Mouse (Mus musculus) hindbrain, embryonic 11.5 days (tissue): Measurements from ENCODE around the gene Gpsm2. TPM values are rescaled to one million over a fixed set of nuclear protein-coding genes. Genes with fewer than 3 reads are reported as not detected.

Experiments
- ATAC-seq: fragments of 200-750 bp; cut with Nextera tagmentation; 2 replicates; pipeline ENCODE4 v1.8.0; 2017; ENCODE audit warnings: mild to moderate bottlenecking, moderate TSS enrichment, moderate library complexity; ENCODE audit not compliant: low FRiP score
- DNase-seq: peaks from one replicate; pipeline ENCODE4 v3.0.0-alpha.2; 2015; ENCODE audit warnings: low spot score
- H3K27ac ChIP-seq: fragments of 300-500 bp; sonication (generic); 2 replicates; pipeline ENCODE4 v1.5.1; 2014; ENCODE audit warnings: mild to moderate bottlenecking, low read depth, low read length
- H3K27me3 ChIP-seq: fragments of 300-500 bp; sonication (generic); 2 replicates; pipeline ENCODE4 v1.6.1; 2014; ENCODE audit warnings: mild to moderate bottlenecking, low read length, moderate library complexity, mixed read lengths; ENCODE audit not compliant: control insufficient read depth, insufficient read depth
- H3K36me3 ChIP-seq: fragments of 300-500 bp; sonication (generic); 2 replicates; pipeline ENCODE4 v1.6.1; 2014; ENCODE audit warnings: mild to moderate bottlenecking, low read length, moderate library complexity, mixed read lengths; ENCODE audit not compliant: control insufficient read depth, insufficient read depth
- H3K4me1 ChIP-seq: fragments of 300-500 bp; sonication (generic); replicated peaks from 2 replicates; pipeline ENCODE4 v1.6.1; 2014; ENCODE audit warnings: low read length, mixed read lengths; ENCODE audit not compliant: control insufficient read depth, insufficient read depth
- H3K4me2 ChIP-seq: fragments of 300-500 bp; sonication (generic); replicated peaks from 2 replicates; pipeline ENCODE4 v1.6.1; 2014; ENCODE audit warnings: mild to moderate bottlenecking, low read depth, low read length
- H3K4me3 ChIP-seq: fragments of 300-500 bp; sonication (generic); 2 replicates; pipeline ENCODE4 v1.5.1; 2014; ENCODE audit warnings: low read depth, low read length
- H3K9ac ChIP-seq: fragments of 300-500 bp; sonication (generic); 2 replicates; pipeline ENCODE4 v1.6.1; 2014; ENCODE audit warnings: low read depth, low read length
- H3K9me3 ChIP-seq: fragments of 300-500 bp; sonication (generic); 2 replicates; pipeline ENCODE4 v1.6.1; 2016; ENCODE audit warnings: low read length; ENCODE audit not compliant: control insufficient read depth
- WGBS: fragments of 180-500 bp; shearing (Covaris S2); extraction: QIAGEN DNeasy Blood & Tissue Kit; methylation state at CpG from one replicate; pipeline ENCODE4 v1.1.7; 2014; 5-methylcytosine and 5-hydroxymethylcytosine counted together
- polyA plus RNA-seq: library from polyadenylated mRNA; unstranded; fragments of >200 nt; fragmentation: Nextera tagmentation; extraction: Ambion mirVana; gene quantifications from 2 replicates; pipeline ENCODE4 v1.2.1, GENCODE M21; 2014

The Gpsm2 gene
- polyA plus RNA-seq, 1 experiment from 2014 or later = 95.3 TPM

DNA sequence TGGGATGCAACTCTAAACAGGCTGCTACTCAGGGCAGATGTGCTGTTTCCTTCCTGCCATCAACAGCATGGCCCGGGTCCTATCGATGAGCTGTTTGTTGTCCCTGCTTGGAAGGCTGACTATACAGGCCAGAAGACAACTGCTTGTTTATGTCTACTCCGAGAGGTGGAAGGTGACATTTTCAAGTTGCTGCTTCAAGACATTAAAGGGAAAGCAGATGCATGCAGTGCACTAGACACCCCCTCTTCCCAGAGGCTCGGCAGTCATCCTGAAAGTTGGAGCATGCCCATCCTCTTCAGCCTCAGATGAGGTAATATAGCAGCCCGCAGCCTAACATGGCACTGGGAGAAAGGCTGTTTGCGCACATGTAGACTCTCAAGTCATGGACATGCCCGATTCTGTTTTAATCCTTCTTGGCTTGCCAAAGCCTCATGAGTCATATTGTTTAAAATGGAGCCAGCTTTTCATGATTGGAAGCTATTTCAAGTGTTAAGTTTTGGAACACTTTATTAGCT, 40.5 kb upstream of the Gpsm2 start:
- no peak overlapping the region for H3K9ac ChIP-seq
- no peaks in the 10 kb centered on the region for H3K4me1 ChIP-seq
- no peaks in the 10 kb centered on the region for H3K9me3 ChIP-seq
- H3K27ac ChIP-seq = no peak overlapping the region
- H3K4me2 ChIP-seq = no peak overlapping the region
- no peak overlapping the region for H3K4me3 ChIP-seq
- no peaks in the 10 kb centered on the region for H3K36me3 ChIP-seq
- H3K27me3 ChIP-seq = no peaks in the 10 kb centered on the region
- ATAC-seq (no peak), DNase-seq (no peak)
- 85% methylated on average over 7 of the region's 7 CpGs for WGBS

DNA sequence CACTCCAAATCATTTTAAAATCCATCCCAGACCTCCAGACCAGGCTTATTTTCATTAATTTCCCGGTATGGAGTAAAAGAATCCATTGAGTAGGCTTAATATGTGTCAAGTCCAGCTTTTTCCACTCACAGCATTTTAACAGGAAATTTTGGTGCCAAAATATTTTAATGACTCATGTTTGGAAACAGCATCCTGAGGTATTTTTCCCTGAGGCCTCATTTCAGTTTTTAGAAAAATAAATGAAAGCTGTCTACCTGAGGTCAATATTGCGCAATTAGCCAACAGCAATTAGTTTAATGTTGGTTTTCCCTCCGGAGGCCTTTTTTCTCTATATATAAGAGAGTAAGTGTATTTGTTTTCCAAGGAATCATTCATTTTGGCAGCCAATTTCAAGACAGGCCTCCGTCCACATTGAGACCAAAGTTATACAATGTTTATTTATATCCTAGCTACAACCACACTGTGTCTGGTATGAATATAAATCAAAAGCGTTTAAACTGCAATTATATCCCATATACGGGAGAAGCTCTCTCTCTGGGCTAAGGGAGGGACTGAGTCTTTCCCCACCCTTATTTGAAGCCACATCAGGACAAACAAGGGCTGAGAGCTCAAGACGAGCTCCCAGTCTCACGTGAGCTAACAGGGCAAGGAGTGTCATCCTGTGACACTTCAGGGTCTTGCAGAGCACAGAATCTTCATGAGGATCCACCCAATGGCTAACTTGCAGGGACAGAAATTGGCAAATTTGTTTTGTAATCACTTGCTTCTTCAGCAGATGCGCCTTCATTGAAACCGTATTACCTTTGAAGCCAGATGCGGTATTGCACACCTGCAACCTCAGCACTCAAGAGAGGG, 37.7 kb upstream of the Gpsm2 start:
- WGBS = 89% methylated on average over 11 of the region's 11 CpGs
- H3K4me1 ChIP-seq = no peaks in the 10 kb centered on the region
- no peak for ATAC-seq
- no peak overlapping the region for H3K27ac ChIP-seq
- H3K36me3 ChIP-seq = no peaks in the 10 kb centered on the region
- no peak for DNase-seq
- H3K4me3 ChIP-seq = no peak overlapping the region
- H3K9me3 ChIP-seq = no peaks in the 10 kb centered on the region
- no peaks in the 10 kb centered on the region for H3K27me3 ChIP-seq
- no peak overlapping the region for H3K4me2 ChIP-seq
- H3K9ac ChIP-seq = no peak overlapping the region

DNA sequence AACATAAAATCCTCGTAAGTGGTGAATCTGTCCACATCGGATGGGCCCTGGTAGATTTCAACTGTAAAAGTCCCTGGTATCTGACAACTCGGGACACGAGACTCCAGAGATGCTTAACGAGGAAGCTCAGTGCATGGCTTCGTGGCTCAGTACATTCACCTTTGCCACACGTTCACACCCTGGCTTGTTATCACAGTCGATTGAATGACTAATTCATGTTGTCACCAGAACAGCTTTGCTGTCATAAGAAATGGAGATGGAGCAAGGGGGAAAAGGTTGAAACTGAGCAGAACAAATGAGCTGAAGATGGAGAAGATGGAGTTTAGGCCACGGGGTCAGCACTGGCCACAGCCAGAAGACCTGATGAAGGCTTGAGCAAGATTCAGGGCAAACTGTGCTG, 35.5 kb upstream of the Gpsm2 start:
- no peak overlapping the region for H3K9ac ChIP-seq
- no peaks in the 10 kb centered on the region for H3K36me3 ChIP-seq
- 86% methylated on average over 9 of the region's 9 CpGs for WGBS
- H3K4me3 ChIP-seq = no peak overlapping the region
- H3K27ac ChIP-seq = no peak overlapping the region
- H3K4me1 ChIP-seq = no peaks in the 10 kb centered on the region
- no peak for DNase-seq
- ATAC-seq = no peak
- H3K4me2 ChIP-seq = no peak overlapping the region
- no peaks in the 10 kb centered on the region for H3K27me3 ChIP-seq
- no peaks in the 10 kb centered on the region for H3K9me3 ChIP-seq

DNA sequence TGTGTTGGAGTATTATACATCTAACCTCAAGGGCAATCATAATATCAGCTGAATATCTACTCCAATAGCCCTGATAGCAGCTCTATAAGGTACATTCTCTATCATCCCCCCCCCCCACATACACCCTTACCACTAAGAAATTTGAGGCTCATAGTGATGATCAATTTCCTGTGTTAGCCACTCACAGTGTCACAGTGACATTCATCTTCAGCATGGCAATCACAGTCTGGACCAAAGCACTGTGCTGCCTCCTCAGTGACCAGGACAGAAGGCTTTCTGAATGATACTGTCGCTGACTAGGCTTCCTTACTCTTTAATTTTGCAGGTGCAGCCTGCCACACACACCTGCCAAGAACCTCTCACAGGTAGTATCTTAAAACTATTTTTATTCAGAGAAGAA, 34.0 kb upstream of the Gpsm2 start:
- Histone ChIP-seq H3K9ac (no peak overlapping the region), H3K27me3 (no peaks in the 10 kb centered on the region), H3K9me3 (no peaks in the 10 kb centered on the region), H3K4me2 (no peak overlapping the region), H3K27ac (no peak overlapping the region), H3K4me1 (no peaks in the 10 kb centered on the region), H3K36me3 (no peaks in the 10 kb centered on the region), H3K4me3 (no peak overlapping the region)
- DNase-seq (no peak), ATAC-seq (no peak)
- 71% methylated on average over 1 of the region's 1 CpGs for WGBS

DNA sequence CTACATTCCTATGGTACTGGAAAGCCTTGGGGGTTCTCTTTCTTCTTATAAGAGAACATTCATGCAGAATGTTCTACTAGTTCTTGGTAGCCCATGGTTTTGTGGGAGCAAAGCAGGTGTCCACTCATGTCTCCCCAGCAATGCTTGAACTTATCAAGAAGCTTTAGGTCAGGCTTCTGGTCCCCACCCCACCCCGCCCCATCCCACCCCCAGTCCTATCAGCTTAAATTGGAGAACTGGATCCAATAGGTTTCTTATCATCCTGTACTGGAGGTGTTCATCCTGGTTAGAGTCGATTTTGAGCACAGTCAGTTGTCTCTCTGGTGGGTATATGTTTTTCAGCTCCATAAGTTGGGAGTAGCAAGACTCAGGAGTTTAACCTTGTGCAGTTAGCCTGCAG, 33.4 kb upstream of the Gpsm2 start:
- H3K9ac ChIP-seq = no peak overlapping the region
- no peaks in the 10 kb centered on the region for H3K4me1 ChIP-seq
- no peak overlapping the region for H3K4me3 ChIP-seq
- WGBS = 75% methylated on average over 2 of the region's 2 CpGs
- no peaks in the 10 kb centered on the region for H3K36me3 ChIP-seq
- H3K27ac ChIP-seq = no peak overlapping the region
- no peak overlapping the region for H3K4me2 ChIP-seq
- no peak for ATAC-seq
- H3K27me3 ChIP-seq = no peaks in the 10 kb centered on the region
- no peak for DNase-seq
- no peaks in the 10 kb centered on the region for H3K9me3 ChIP-seq

DNA sequence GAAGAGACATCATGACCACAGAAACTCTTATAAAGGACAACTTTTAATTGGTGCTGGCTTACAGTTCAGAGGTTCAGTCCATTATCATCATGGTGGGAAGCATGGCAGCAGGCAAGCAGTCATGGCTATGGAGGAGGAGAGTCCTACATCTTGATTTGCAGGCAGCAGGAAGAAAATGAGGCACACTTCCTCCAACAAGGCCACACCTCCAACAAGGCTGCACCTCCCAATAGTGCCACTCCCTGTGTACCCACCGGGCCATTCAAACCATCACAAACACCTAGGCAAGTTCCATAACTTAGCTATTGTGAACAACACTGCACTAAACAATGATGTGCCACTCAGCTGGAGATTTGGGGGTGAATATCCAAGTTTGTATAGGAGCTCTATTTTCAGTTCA, 32.4 kb upstream of the Gpsm2 start:
- Histone ChIP-seq H3K4me1 (no peaks in the 10 kb centered on the region), H3K4me3 (no peak overlapping the region), H3K4me2 (no peak overlapping the region), H3K9me3 (no peaks in the 10 kb centered on the region), H3K27me3 (no peaks in the 10 kb centered on the region), H3K27ac (no peak overlapping the region), H3K36me3 (no peaks in the 10 kb centered on the region), H3K9ac (no peak overlapping the region)
- ATAC-seq (no peak), DNase-seq (no peak)
- WGBS = 82% methylated on average over 1 of the region's 1 CpGs

DNA sequence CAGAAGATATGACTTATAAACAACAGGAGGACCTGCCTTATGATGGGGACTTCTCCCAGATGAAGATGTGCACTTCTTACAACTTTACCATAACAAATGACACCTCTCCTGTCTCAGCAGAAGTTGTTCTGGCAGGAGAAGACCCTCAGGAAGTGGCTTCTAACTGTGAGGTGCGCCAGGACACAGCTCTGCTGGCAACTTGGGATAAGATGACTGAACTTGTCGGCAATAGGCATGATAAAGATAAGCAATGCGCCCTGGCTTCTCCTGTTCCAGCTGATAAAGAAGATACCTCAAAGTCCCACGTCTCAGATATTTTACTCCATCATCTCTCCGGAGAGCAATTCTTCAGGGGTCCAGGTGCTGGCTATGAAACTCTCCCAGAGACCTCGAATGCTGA, 29.6 kb upstream of the Gpsm2 start:
- WGBS = 80% methylated on average over 6 of the region's 6 CpGs
- no peak overlapping the region for H3K27ac ChIP-seq
- H3K9ac ChIP-seq = no peak overlapping the region
- no peak overlapping the region for H3K4me2 ChIP-seq
- no peaks in the 10 kb centered on the region for H3K36me3 ChIP-seq
- H3K4me1 ChIP-seq = no peaks in the 10 kb centered on the region
- no peak for DNase-seq
- H3K4me3 ChIP-seq = no peak overlapping the region
- H3K9me3 ChIP-seq = no peaks in the 10 kb centered on the region
- no peak for ATAC-seq
- no peaks in the 10 kb centered on the region for H3K27me3 ChIP-seq

DNA sequence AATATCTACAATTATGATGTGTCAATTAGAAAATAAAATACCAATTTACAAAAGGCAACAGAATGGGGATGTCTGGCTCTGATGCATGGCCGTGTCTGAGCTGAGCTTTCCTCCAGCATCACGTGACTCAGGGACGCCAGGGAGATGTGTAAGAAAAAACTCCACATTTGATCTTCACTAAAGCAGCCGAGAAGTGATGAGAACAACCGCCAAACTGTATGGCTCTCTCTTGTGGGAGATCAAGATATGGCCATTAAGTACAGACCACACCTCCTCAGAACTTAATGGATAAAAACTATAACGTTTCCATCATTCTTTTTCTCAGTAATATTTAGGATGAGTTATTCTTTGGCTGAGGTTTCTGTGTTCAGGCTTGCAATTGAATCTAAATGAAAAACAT, 29.0 kb upstream of the Gpsm2 start:
- Histone ChIP-seq H3K4me1 (no peaks in the 10 kb centered on the region), H3K9ac (no peak overlapping the region), H3K27me3 (no peaks in the 10 kb centered on the region), H3K4me3 (no peak overlapping the region), H3K9me3 (no peaks in the 10 kb centered on the region), H3K27ac (no peak overlapping the region), H3K4me2 (no peak overlapping the region), H3K36me3 (no peaks in the 10 kb centered on the region)
- ATAC-seq = no peak
- DNase-seq = no peak
- 66% methylated on average over 6 of the region's 6 CpGs for WGBS

DNA sequence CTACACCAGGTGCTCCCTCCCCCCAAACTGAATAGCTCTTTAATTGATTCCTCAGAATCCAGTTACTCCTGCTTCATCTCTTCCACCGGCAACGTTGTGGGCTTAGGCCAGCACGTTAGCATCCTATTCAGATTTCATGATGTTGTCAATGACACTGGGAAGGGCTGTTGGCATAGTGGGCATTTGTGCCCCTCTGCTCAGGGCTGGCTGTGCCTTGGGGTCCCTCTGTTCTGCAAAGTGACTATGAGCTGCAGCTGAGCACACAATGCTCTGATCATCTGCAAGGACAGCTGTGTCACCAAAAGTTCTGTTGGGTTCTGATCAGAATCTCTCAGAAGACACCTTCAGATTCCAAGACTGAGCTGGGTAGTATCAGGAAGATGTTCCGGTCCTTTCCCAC, 22.0 kb upstream of the Gpsm2 start:
- Histone ChIP-seq H3K27ac (no peak overlapping the region), H3K4me3 (no peak overlapping the region), H3K27me3 (no peaks in the 10 kb centered on the region), H3K36me3 (no peaks in the 10 kb centered on the region), H3K4me1 (no peaks in the 10 kb centered on the region), H3K4me2 (no peak overlapping the region), H3K9me3 (no peaks in the 10 kb centered on the region), H3K9ac (no peak overlapping the region)
- WGBS = 89% methylated on average over 4 of the region's 4 CpGs
- DNase-seq (no peak), ATAC-seq (no peak)
